Mouse (Mus musculus) adrenal gland (tissue): Measurements from ENCODE around the gene Cplx3.

Experiments
- intact Hi-C: fragments of 180-260 bp; cut with DNase I; formaldehyde crosslinking; loops from one replicate; pipeline ENCODE4 v1.15.1; 2025

Gene Cplx3

DNA sequence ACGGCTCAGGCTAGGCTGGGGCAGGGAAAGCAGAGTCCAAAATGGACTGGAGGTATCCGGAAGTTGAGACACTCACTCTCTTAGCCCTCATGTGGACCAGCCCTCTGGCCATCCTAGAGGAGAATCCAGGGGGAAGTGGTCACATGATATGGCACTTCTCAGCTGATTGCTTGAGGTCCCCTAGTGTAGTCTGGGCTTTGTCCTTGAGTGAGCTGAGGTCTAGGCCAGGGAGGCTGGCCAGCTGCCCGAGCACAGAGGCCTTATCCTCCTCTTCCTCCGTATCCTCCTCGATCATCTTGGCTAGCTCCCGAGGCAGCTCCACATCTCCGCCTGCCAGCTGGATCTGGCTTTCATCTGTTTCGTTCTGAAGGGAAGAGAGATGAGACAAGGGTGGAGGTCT is 4.0 kb downstream of the Cplx3 start:
- intact Hi-C loops, result no loop called here

DNA sequence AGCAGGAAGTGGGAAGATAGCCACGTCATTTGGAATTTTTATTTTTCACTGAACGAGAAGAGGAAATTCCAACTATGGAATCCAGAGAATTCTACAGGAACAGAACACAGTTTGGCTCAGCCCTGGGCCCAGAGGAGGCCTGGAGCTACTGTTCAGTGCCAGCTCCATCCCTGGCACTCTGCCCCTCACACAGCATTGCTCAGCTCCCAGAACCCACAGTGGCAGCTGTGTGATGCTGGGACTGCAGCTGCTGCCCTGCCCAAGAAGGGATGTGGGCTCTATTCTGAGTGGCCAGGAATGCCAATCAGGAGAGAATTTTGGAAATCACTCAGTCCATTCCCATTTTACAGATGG is 4.8 kb downstream of the Cplx3 start:
- intact Hi-C loops, result no loop called here

DNA sequence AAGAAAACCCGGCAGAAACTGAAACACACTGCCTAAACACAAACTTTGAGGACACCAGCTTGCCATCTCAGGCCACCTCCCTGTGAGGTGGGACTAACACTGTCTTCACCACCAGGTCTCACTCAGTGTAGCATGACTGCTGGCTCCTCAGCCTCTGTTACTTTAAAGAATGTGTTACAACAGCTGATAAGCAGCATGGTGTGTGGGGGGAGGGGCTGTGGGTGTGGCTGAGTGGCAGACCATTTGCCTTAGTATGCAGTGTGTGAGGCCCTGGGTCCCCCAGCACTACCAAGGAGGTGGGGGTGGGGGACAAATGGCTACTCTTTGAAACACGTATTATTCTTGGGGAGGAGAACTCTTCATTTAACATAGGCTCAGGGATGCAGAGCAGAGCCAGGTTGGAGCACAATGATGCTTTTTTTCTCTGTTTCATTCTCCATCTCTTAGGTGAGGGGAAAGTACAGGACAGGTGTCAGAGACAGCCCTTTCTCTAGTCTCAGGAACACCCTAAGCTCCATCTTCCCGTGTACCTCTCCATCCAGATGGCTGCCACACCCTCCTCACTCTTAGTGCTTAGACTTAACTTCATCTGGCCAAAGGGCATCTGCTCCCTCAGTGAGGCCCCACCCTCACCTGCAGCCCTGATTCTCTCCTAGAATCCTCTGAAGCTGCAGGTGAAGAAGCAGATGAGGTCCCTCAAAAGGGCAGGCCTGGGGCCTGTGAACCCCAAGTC is 5.3 kb downstream of the Cplx3 start:
- intact Hi-C loops, result no loop called here

DNA sequence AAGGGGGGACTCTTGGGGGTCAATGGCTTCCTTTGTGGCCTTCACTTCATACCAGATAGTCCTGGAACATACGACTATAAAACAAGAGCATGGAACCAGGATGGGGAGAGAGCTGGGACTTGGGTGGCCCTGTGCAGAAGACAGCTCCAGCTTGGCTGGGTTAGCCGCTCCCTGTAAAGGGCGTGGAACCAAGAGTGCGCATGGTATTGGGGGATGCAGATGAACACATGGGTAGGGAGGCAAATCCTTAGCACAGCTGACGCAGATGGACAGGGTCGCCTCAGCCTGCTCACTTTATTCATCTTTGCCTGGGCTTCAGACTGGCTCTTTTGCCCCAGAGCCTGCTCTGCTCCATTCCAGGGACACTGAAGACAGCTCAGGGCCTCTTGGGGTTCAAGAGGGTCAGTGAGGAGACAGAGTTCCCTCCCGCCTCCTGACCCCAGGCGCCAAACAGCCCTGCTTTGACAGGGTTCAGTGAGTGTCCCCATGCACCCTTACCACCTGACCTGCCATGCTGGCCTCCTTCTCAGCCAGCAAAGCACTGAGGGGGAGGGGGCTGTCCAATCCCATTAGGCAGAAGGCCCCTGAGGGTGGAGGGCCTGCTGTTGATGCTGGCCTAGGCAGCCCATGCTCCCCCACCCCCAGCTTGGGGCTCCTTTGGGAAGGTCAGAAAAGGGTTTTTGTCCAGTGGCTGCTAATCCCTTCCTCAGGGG is 7.1 kb downstream of the Cplx3 start:
- intact Hi-C loops, result no loop called here

DNA sequence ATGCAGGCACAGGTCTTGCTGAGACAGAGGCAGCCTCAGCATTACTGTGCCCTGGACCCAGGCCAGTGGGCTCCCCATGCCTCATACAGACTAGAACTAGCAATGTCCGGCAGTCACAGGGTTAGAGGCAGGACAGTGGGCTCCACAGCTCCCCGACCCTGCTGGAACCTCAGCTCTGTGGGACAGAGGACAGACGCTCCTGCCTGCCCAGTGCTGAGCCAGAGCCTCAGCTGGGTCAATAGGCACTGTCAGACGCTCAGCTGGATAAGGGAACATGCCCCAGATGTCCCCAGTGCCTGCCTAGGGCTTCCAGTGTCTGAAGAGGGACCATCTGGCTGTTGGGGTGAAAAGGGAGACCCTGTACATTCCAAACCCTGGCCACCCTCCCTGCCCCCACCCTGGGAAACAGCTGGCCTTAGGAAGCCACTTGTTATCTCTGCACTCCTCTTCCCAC is 8.1 kb downstream of the Cplx3 start:
- intact Hi-C loops, result no loop called here

DNA sequence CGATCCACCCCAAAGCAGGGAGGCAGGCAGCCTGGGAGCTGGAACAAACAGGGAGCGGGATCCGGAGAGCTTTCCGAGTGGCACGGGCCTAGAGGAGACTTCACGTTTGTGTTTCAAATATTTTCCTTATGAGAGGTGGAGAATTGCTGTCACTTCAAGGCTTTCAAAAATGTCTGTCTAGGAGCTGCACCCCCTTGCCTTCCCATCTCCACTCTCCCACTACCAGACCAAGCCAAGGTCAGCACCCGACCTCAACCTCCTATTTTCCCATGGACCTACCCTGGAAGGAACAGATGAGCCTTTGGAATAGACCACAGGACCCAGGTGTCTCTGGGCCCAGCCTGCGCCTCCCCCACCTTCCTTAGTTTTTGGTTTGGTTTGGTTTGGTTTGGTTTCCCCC is 8.8 kb downstream of the Cplx3 start:
- intact Hi-C loops, result no loop called here

DNA sequence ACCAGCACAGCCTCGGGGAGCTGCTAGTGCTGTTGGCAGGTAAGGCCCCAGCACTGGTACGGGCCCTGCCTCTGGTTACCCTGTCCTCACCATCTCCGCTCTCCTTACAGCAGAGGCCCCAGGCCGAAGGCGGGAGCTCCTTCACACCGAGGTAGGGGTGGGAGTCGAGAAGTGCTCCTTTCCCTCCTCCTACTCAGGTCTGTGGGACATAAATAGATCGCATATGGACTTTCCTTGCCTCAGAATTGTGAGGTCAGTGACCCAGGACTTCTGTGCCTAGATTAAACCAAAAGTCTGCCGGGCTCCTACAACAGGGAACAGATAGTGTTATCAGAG is 11.9 kb downstream of the Cplx3 start:
- intact Hi-C loops, result loop anchor here (5.0 kb wide), 1 partner anchor 42 kb away; the partner anchor contains the start of gene Mpi

DNA sequence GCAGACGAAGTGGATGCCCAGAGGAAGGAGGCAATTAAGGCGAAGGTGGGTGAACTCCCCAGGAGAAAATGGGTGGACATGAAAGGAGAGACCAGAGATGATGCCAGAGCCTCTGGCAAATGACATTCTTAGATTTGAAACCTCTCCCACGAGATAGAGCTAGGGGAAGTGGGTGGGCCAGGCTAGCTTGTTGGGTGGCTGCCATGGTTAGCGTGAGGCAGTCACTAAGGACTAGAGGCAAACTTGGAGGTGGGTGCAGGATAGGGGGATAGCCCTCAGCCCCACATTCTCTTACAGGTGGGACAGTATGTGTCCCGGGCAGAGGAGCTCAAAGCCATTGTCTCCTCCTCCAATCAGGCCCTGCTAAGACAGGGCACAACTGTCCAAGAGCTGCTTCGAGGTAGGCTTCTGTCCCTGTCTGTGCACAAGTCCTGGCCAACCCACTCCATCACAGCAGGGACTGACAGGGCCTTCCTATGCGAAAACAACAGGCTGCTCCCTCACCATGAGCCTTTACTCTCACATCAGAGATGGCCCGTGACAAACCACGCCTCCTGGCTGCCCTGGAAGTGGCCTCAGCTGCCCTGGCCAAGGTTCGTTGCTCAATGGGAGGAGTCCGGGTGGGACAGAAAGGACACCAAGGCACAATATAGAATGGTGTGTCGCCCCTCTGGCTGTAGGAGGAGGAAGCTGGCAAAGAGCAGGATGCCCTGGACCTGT is 12.5 kb downstream of the Cplx3 start:
- intact Hi-C loops, result loop anchor here (5.0 kb wide), 1 partner anchor 41 kb away; the partner anchor contains the start of gene Mpi

DNA sequence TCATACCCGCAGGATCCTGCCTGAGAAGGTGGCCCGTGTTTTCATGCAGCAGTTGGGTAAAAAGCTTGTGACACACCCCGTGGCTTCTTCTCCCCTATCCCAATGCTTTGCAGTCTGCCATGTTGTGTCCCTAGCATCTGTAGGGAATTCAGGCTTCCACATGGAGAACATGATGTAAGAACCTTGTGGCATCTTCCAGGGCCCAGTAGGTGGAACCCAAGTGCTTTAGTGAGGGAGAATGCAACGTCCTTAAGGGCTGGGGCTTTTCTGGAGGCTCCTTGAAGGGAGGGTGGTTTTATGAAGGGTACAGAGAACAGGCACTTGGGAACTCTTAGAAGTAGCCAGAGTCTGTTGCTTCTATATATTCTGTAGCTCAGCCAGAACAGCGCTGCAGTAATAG is 15.4 kb downstream of the Cplx3 start:
- intact Hi-C loops, result loop anchor here (5.0 kb wide), 1 partner anchor 38 kb away; the partner anchor contains the start of gene Mpi

DNA sequence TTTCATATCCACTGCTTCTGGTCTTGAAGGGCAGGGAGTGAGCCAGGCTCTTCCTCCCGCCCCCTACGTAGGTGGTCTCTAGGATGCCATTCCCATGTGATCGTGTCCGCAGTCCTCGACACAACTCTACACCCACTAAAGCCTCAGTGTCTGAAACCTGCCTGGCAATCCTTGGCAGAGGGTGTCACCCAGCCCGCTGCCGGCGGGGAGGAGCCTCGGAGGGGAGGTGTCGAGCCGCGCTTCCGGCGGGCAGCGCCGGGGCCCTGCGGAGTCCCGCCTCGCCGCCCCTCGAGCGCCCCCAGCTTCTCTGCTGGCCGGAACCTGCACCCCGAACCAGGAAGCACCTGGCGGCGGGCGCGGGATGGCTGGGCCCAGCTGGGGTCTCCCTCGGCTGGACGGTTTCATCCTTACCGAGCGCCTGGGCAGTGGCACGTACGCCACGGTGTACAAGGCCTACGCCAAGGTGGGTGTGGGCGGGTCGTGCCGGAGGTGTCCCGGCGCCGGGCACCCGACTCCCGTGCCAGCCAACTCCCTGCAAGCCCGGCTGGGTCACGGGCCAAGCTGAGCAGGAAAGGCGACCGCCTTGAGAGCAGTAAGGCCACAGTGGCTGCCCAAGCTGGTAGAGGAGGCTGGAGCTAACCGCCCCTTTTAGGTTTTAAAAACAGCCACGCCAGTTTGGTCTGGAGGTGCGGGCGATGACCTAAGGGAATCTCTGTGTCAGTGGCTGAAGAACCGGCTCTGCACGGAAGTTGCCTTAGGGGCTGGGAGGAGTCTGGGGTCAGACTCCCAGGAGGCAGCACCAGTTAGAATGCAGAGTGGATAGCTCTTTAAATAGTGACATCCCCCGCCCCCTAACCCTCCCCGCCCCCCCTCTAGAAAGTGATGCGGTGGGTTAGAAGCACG is 16.6 kb downstream of the Cplx3 start, which contains the start of gene Ulk3:
Gene Ulk3 (plus strand): TSS at position 229 of the 903 bp plus-strand sequence.
- intact Hi-C loops, result loop anchor here (5.0 kb wide), 2 partner anchors 37 to 47 kb away; partner anchors contain the start of gene Mpi

DNA sequence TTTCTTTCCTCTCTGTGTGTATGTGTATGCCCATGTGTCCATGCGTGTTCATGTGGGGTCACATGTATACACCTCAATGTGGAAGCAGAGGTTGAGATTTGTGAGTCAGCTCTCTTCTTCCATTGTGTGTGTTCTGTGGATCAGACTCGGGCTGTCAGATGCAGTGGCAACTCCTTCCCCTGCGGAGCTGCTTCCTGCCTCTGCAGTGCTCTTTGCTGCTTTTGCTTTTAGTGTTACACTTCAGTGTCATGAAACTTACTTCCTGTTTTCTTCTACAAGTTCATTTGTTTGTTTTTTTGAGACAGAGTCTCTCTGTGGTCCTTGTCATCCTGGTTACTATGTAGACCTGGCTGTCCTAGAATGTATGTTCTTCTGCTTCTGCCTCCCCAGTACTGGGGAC is 21.1 kb downstream of the Cplx3 start:
- intact Hi-C loops, result loop anchor here (5.0 kb wide), 1 partner anchor 43 kb away; no protein-coding TSS in a partner anchor

DNA sequence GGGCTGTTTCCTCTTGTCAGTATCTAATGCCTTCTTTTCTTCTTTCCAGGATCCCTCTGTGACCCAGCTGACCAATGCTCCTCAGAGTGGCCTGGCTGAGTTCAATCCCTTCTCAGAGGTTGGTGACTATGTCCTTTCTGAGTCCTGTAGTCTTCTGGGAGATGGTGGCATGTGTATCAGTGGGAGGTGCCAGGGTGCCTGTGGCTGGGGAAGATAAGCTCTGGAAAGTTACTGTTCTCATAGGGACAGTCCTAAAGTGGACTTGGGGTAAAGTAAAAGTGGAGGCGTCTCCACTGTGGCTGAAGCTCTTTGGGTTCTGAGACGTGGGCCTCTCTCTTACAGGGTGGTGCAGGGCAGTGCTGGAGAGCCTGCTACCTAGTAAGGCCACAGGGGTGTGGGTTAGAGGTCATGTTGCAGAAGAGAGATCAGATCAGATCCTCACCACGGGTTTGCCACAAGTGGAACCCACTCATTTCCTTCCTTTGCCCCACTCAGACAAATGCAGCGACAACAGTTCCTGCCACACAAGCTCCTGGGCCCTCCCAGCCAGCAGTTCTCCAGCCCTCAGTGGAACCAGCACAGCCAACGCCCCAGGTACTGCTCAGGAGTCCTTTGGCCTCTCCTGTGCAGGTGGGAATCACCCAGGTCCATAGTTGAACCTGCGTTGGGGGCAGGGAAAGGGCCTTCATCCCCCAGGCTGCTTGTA is 28.8 kb downstream of the Cplx3 start:
- intact Hi-C loops, result no loop called here

DNA sequence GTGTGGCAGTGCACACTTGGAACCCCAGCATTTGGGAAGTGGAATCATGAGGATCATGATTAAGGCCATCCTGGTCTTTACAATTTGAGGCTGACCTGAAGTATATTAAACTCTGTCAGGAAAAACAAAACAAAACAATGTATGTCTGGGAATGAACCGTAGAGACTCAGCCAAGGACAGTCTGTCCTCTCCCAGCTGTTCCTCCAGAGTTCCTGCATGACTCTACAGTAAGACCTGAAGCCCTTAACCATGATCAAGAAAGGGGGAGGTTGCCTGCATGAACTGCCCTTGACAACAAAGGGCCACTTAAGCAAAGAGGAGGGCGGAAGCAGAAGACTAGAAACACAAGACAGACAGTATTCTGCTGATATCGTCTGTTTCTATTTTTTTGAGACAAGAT is 30.5 kb downstream of the Cplx3 start:
- intact Hi-C loops, result no loop called here

DNA sequence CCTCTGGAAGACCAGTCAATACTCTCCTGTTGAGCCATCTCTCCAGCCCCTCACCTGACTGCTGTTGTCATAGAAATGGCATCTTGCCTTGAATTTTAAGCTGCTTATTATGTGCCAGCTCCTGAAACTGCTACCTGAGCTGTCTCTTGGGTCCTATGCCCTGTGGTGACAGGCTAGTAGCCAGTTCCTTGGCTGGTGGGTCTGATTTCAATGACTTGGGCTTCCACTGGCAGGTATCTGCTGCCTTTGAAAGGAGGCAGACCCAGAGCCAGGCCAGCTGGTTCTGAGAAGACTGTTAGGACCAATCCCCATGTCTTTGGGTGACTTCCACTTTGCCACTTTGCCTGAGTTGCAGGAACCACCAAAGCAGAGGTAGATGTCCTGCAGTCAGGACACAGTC is 31.7 kb downstream of the Cplx3 start:
- intact Hi-C loops, result no loop called here

DNA sequence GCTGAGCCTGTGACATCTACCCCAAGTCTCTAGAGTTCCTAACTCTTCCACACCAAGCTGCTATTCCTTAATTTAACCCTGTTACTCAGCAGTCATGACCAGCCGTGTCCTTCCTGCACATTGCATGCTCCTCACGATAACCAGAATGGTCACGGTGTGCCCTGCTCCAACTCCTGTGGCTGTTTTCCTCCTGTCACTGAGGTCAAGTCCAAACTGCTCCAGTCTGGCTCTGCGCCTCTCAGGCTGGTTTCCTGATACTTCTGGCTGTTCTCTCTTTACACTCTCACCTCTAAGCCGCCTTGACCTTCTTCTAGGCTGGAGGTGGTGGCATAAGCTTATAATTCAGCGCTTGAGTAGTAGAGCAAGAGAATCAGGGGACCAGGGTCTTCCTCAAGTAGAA is 37.6 kb downstream of the Cplx3 start:
- intact Hi-C loops, result no loop called here

DNA sequence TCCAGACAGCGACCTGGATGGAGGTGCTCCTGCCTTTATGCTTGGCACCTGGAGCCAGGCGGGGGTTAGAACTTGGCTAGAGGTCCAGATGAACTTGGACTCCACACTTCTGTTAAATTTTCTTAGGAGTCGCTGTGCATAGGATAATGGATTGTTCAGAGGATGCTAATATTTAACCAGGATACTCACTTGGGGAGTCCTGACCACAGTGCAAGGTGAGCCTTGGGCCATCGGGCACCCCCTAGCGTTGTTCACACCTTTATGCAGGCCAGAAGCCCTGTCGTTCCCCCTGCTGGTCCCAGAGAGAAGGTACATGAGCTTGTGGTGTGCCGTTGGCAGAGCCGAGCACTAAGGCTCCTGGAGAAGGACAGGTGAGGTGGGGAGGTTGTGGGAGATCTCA is 39.2 kb downstream of the Cplx3 start:
- intact Hi-C loops, result no loop called here

DNA sequence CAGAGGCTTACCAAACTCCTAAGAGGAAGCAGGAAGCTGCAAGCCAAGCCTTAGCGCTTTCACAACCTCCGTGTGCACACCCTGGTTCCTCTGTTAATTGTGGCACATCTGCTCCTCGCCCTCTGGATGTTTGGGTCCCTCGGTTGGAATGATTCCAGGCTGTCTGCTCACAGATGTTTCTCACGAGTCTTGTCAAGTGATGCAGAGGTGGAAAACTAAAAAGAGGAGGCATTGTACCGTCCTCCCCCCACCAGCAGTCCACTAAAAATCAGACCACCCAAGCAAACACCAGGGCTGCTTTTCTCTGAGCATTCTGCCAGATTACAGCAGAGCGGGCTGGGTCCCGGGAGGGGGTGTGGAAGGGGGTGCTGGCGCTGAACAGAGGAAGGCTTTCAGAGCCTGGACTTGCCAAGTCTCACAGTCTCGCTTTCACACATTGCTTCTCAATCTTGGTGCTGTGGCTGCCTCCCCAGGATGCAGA is 40.3 kb downstream of the Cplx3 start:
- intact Hi-C loops, result no loop called here

DNA sequence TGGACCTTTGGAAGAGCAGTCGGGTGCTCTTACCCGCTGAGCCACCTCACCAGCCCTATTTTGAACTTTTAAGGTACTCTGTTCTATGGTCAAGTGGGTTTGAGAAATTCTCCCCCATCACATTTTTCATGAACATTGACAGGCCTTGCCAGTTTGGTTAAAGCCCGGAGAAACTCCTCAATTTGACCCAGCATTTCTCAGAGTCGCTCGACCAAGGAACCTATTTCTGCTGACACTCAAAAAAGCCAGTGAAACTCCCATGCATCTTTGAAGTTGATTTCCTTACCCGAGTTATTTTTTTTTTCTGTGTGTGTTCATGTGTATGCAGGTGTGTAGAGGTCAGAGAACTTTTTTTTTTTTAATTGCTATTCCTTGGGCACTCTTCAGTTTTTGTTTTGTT is 41.5 kb downstream of the Cplx3 start:
- intact Hi-C loops, result no loop called here

DNA sequence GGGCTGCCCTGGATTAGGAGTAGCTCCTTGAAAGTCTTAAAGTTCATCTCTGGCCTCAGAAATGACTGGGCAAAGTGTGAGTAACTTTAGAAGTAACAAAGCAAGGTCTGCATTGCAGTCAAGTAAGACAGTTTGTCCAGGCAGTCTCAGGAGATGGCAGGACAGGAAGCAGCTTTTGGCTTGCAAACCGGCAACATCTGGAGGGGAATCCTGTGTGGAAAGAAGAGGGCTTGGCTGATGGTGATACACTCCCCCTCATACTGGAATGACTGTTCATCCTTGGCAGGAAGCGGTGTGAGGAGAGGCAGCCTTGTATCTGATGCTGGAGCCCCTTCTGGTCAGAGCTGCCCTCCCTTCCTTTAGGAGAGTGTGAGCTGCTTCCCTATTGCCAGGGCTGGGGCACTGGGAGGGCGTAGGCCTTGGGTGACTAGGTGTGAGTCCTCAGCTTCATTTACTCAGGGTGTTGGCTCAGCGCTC is 43.1 kb downstream of the Cplx3 start:
- intact Hi-C loops, result no loop called here

DNA sequence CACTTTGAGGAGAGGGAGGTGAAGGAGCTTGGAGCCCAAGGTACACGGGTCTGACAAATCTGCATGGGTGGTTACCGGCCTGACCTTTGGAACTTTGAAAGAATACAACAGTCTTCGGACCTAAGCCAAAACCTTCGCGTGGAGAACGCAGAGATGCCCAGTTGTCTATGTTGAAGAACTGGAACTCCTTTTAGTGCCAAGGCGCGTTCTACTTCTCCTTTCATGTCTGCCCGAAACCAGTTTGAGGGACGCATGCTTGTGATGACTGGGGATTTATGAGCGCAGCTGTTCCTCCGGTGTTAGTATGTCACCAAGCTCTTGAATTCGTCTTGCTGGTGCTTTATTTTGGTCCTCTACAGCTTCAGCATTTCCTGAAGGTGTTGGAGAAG is 44.4 kb downstream of the Cplx3 start:
- intact Hi-C loops, result no loop called here
